Mouse (Mus musculus) A20 (cell line): ENCODE measurements around the gene Ski.
A peak's percentile ranks its signal among the peaks of the same experiment; 100 is the strongest.

Experiments used
- DNase-seq: peaks from one replicate; pipeline ENCODE4 v3.0.0-alpha.2; 2011; ENCODE audit warnings: low read depth, low spot score

Ski gene

DNA sequence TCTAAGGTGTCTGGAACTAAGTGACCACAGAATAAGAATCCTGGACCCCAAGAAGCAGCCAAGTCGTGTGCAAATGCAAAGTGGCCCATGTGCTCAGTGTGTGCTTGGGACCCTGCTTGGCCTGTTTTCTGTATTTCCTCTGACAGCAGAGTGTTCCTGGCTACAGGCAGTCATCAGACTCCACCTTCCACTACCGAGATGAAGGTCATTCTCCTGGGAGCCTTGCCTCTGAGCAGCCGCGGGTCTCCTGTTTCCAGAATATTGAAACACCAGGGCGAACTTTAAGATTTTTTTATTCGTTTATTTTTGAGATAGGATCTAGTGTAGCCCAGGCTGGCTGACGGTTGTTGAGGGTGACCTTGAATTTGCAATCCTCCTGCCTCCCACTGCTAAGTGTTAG is 91.8 kb downstream of the Ski start:
- no peak for DNase-seq

DNA sequence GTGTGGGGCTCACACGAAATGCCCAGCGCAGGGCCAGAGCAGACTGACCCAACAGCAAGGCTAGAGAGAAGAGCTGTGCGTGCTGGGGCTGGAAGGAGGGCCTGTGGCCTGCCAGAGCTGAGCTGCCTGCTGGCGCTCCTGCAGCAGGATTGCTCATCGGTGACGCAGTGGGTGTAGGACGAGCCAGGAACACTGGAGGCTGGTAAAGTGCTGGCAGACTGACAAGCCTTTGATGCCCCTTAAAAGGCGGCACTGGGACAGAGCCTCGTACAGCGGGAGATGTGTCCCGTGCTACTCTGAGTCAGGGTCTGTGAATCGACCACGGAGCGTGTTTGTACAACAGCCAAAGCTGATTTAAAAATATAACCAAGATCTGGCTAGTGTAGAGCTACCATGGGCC is 92.4 kb downstream of the Ski start:
- DNase-seq, result no peak

DNA sequence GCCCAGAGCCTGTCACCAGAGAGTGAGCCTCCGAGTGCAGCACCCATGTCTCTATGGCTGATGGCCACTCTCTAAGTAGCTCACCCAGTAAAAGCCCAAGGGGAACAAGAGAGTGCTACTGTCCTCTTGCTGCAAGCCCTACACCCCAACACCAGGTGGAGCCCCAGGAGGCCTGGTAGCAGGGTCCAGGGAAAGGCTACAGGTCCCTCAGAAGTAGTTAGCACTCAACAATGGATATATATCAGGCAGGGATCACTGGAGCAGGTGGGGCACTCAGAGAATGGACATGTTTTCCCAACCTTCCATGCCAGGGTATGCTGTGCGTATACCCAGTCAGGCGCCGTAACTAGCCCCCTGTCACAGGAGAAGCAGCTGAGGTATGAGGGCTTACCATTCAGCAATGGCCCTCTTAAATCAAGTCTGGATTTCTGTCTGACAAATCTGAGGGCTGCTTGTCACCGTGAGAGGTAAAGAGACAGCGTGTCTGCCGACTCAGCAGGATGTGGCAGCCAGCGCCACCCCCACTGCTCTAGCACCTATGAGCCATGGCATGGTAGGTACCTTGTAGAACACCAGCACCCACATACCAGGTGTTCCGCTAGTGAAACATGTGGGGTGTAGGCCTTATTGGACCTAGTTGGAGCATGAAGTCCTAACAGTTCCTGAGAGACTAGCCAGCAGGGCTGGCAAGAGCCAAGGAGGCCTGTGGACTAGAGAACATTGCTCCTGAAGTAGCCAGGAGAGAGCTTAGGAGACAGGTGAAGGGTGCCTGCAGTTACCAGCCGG is 93.1 kb downstream of the Ski start:
- peak; percentile 38 for DNase-seq

DNA sequence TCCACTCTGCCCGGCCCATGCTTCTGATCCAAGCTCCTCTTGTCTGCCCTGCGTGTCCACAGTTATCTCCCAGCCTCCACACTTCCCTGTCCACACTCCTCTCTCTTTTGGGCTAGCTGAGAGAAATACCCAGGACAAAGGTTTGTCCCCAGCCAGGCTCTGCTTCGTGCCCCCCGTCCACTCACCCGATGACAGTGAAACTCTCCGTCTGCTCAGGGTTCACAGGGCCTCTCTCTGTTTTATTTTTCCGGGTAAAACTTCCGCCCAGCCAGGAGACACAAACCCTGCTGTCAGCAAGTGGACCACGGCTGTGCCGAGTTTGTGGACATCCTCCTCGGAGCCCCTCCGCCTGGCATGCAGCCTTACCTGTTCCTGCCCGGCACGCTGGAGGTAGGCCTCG is 94.0 kb downstream of the Ski start:
- no peak for DNase-seq

DNA sequence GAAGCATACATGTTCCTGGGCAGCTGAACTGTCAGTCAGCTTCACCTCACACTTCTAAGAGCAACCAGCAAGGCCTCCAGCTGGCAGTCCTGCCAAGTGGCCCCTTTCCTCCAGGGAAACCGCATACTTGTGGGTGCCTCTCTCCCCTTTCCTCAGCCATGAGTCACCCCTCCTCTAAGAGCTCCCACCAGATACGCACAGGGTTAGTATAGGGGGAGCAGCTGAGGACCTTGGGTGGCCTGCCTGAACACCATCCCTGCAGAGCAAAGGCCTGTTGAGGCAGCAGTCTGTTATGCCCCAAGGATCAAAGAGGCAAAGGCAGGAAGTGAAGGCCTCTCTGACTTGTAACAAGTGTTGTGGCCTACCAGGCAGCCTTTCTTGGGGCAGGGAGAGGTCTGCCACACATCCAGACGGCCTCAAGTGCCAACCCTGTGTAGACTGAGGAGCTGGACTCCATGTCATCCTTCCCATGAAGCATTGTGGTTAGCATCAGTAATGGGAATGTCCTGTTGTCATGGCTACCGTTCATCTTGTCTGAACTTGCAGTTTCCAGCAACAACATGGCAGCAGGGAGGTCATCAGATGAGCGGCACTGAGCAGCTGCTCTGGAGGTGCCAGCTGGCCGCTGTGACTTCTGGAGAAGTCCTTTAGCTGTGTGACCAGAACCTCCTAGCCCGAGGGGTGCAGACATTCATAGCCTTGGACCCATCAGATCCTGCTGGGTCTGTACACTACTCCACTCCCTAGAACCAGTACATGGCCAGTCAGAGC is 95.6 kb downstream of the Ski start:
- no peak for DNase-seq

DNA sequence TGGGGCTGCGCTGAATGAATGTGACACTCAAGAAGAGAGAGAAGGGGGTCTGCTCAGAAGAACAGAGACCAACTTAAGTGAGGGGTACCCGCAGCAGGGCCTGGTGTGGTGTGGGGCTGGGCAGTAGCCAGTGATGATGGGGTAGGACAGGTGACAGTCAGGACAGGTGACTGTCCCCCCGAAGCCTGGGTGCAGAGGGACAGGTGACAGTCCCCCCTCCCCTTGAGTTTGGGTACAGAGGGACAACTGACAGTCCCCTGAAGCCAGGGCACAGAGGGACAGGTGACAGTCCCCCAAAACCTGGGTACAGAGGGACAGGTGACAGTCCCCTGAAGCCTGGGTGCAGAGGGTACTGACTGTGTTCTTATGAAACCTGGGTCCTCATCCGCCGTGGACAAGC is 96.2 kb downstream of the Ski start:
- no peak for DNase-seq

DNA sequence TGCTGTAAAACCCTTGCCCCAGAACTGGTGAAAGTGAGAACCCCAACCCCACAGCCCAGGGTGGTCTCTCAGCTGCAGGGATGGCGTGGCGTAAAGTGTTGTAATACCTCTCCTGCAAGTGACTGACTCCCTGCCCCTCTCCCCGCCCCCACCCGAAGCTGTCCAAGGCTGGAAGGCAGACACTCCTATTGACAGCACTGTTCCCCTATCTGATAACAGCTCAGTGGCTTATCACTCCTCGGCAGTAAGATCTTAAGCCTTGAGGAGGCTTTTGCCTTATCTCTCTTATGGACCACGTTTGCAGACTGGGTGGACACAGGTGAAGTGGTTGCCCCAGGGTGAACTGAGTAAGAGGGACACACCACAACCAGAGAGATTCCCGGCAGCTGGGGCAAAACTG is 97.1 kb downstream of the Ski start:
- DNase-seq, result no peak

DNA sequence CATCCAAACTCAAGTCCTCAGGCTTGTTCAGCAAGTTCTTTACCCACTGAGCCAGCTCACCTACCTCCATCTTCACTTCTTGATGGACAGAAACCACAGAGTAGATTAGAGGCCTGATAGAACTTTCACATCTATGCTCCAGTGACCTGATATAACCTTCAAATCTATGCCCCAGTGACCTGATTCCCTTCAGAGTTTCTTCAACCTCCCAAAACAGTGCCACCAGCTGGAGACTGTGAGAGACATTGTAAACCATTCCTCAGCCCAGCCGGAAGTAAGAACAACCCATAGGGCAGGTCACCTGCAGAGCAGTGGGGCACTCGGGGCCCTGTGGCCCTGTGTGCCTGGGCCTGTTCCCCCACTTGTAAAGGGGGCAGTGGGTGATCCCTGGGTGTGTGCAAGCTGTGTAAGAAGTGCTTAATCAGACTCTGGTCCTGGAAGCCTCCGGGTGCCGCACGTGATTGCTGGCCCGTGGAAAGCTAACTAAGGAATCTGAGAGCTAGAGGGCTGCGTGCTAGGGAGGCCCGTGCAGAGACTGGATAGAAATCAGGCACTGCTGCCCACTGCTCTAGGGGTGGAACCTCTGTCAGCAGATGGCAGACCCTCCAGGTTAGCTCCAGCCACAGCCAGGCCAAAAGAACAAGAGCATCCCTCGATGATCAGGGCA is 98.4 kb downstream of the Ski start:
- no peak for DNase-seq

DNA sequence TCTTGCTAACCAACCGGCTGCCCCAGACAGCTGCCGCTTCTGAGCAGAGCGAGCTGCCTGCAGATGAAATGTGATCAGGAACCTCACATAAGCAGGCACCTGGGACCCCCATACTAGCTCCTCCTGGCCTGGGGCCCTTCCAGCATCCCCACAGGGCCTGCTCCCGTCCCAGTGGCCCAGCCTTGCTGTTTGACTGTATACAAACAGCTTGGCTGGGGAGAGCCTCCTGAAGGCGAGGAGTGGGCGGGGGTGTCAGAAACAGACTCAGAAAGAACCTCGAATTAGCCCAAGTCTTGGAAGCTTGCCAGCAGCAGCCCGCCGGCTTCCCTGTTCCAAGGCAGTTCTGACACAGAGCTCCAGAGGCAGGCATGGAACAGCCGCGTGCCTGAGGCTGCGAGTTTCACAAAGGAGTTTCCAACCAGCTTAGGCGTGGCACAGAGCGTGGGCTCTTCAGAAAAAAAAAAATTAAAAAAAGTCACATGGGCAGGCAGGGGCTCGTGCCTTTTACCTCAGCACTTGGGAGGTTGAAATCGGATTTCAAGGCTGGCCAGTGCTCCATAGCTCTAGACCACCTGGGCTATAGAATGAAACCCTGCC is 99.8 kb downstream of the Ski start:
- DNase-seq, result no peak

DNA sequence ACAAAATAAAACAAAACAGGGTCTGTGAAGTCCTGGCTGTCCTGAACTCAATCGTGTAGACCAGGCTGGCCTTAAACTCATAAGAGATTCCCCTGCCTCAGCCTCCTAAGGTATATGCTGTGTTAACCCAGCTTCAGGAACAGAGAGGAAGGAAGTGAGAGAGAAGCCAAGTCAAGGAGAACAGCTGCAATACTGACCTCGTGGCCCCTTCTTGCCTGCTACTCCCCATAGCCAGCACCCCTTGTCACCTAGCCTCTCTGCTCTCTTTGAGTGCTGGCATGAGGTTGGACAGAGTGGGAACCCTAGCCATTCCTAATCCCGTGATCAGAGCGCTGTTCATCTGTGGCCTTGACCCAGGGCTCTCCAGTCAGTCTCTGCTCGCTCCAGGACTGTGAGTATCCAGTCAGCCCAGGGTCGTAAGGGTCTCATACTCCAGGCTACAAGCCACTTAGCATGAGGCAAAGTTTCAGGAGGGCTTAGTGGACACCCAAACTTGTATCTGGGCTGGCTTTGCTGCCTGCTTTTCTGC is 100.4 kb downstream of the Ski start:
- DNase-seq, result no peak

DNA sequence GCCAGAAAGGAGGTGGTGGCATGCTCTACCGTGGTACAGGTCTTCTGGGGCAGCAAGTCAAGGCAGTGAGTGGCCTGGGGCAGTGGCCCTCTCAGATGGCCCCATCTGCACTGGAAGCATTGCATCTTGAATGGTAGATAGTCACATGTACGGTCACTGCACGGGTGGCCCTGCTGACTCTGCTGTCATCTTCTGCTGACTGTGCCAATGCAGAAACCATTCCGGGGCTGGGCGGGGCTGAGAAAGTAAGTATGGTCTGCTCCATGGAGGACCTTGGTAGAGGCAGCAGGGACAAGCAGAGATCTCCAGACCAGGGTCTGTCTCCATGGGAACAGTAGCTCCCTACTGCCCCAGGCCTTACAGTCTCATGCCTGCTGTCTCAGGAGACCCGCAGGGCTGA is 101.2 kb downstream of the Ski start:
- DNase-seq, result no peak

DNA sequence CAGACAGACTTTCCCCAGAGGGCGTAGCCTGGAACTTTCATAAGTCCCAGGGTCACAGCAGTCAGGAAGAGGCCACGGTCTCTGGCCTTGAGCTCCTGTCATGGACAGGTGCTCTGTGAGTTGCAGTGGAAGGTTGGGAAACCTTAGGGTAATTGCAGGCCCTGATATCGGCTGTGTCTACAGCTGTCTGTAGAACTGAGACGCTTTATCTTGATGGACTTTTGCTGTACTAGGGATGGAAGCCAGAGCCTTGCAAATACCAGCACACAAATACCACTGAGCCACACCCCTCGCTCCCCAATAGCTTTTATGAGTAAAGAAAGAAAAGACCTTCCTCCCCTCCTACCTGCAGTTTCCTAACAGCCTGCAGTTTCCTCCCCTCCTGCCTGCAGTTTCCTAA is 101.8 kb downstream of the Ski start:
- DNase-seq, result no peak

DNA sequence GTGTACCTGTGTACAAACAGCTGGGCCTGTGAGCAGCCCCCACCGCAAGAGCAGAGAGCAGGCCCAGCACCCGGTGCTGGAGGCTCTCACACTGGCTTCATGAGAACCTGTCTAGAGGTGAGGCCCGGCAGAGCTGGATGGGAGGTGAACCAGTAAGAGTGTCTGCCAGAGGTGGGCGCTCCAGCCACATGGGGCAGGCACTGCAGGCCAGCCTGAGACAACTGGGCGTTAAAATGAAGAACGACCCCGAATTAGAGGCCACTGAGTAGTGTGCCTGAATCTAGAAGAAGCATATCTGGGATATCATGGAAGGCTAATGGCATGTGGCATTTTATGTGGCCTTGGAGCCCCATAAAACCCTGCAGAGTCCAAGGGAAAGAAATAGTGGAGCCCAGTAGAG is 102.4 kb downstream of the Ski start:
- no peak for DNase-seq

DNA sequence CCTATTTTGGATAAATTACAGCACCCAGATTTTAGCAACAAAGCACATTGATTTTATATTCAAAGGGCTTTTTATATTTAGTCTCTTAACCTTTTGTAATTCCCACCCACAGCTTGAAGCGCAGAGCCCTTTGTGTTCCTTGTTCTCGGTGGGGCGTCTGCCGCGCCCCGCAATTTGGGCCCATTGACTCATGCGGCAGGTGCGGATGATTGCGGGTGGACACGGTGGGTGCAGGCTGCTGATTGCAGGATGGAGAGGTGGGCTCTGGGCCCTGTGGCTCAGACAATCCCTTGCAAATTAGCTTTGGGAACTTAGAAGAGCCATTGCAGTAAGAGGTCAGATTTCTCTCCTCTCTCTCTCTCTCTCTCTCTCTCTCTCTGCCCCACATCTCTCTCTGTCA is 104.1 kb downstream of the Ski start:
- no peak for DNase-seq

DNA sequence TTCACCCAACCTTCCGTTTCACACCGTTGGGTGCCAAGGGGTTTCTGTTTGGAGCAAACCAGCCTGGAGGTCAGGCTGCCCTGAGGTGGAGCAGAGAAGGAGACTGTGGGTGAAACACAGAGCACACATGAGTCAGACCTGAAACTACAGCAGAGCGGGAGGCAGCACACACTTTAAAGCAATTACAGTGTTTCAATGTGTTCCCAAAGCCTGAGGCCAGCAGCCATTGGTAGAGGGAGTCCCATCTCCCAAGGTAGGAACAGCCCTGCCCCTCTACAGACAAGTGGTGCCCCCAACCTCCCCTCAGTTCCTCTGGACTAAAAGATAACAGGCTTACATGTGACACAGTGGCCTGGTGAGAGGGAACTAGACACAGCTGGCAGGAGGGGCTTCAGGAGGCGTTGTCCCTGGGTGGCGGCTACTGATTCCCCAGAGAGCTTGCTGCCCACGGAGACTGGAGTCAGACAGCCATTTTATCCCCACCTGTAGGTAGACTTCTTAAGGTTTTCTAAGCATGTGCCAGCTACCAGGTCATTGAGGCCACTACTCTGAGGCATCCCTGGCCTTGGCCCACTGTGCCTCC is 104.9 kb downstream of the Ski start:
- no peak for DNase-seq

DNA sequence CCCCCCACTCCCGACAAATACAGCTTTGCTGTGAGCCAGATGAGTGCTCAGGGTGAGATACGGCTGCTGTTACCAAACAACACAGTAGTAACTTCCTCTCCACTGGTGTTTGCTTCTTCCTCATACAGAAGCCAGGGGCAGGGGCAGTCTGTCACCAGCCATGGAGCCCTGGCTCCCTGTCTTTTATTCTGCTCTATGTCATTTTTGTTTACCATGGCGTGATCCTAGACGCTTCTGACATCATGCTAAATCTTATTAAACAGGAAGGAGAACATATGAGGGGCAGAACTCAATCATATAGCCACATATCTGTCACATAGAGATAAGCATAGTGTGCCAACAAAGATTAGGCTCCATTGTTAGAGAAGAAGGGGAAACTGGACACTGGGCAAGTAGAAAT is 105.8 kb downstream of the Ski start:
- DNase-seq, result no peak

DNA sequence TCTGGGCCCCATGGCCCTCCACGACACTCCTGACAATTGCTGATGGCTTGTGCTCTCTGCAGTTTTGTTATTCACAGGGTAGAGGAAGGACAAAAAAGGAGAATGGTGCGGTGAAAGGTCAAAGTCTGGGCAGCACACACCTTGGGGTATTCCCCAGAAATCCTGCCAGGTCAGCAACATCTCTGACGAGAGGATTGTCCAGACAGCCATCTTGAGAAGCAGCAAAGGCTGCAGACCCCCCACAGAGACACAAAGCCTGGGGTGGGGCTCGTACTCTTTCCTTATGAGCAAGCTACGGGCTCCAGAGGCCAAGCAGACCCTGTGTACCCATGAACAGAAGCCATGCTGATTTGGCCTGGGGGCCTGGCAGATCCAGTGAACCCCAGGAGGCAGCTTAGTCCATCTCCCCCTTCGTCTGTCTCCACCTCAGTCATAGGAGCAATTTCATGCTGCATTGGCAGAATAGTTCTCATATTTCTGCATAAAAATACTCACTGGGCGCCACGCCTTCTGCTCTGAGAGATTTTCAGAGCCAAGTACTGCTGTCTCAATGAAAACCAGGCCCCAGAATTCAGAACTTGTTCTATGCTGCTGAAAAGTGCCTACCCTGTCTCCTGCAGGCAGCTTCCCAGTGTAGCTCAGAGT is 108.5 kb downstream of the Ski start:
- no peak for DNase-seq

DNA sequence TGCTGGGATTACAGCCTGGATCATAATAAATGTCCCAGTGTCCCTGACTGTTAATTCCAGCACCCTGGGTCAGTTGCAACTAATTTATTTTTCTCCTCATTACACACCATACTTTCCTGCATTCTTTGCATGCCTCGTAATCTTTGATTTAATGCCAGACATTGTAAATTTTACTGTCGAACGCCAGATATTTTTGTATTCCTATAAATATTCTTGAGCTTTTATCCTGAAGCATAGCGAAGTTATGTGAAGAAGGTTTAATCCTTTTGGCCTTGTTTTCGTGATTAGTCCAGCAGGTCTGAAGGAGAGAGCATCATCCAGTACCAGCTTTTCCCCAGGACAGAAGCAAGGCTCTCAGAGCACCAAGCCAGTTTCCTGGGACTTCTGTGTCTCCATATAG is 112.9 kb downstream of the Ski start:
- no peak for DNase-seq

DNA sequence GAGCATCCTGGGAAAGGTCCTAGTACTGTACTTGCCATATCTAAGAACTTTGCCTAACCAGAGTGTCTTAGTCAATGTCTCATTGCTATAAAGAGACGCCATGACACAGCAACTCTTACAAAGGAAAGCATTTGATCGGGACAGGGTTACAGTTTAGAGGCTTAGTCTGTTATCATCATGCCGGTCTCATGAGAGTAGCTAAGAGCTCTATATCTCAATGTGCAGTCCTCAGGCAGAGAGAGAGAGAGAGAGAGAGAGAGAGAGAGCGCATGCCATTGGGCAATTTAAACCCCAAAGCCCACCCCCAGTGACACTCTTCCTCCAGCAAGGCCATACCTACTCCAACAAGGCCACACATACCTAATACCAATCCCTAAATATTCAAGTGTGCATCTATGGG is 114.5 kb downstream of the Ski start:
- no peak for DNase-seq
